Mouse (Mus musculus): ENCODE measurements around the gene Limd2. TPM values are rescaled to one million over a fixed set of nuclear protein-coding genes. Genes with fewer than 3 reads are reported as not detected.

Gene Limd2
- polyA plus RNA-seq, 1 experiment: 86.0 TPM

DNA sequence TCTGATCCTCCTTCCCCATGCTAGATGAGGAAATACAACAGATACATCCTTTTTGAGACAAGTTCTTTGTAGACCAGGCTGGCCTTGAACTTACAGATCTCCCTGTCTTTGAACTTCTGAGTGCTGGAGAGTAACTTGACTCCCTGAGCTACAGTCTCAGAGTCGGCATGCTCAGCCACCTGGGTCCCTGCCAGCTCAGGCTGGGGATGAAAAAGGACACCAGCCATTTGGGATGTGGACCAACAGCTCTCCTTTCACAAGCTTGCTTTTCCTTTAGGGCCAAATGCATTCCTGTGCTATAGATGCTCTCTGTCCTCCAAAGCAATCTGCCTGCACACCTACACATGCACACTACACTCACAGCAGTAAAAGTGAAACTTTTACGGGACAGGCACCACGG, 14.4 kb upstream of the Limd2 start:
- no peak overlapping the region for H3K4me3 ChIP-seq (ENCODE audit: insufficient read depth, low read length)
- peaks cover 6% of the 10 kb centered on the region for H3K4me1 ChIP-seq (ENCODE audit: control insufficient read depth, insufficient read depth, low read length)
- no peak for TF ChIP-seq POLR2A (IDR thresholded peaks at IDR 0.05; ENCODE audit: extremely low read depth, insufficient read depth, low read length)
- TF ChIP-seq CTCF (IDR thresholded peaks at IDR 0.05; ENCODE audit: extremely low read depth, insufficient read depth, low read length): no peak
- no peak overlapping the region for H3K27ac ChIP-seq (ENCODE audit: insufficient read depth, low read length)

DNA sequence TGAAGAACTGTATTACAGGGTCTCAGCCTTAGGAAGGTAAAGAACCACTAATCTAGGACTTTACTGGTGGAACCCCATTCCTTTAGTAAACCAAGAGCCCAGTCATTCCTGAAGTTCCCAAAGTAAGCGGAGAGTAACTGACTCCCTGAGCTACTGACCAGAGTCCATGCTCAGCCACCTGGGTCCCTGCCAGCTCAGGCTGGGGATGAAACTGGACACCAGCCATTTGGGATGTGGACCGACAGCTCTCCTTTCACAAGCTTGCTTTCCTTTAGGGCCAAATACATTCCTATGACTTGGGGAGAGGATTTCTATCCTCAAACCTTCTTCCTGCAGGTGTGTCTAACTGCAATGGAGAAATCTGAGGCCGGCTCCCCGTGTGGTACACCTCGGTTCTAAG, 13.7 kb upstream of the Limd2 start:
- H3K27ac ChIP-seq (ENCODE audit: insufficient read depth, low read length): no peak overlapping the region
- TF ChIP-seq POLR2A (IDR thresholded peaks at IDR 0.05; ENCODE audit: extremely low read depth, insufficient read depth, low read length) (no peak), CTCF (IDR thresholded peaks at IDR 0.05; ENCODE audit: extremely low read depth, insufficient read depth, low read length) (no peak)
- H3K4me3 ChIP-seq (ENCODE audit: insufficient read depth, low read length): no peak overlapping the region
- peaks cover 5% of the 10 kb centered on the region for H3K4me1 ChIP-seq (ENCODE audit: control insufficient read depth, insufficient read depth, low read length)

DNA sequence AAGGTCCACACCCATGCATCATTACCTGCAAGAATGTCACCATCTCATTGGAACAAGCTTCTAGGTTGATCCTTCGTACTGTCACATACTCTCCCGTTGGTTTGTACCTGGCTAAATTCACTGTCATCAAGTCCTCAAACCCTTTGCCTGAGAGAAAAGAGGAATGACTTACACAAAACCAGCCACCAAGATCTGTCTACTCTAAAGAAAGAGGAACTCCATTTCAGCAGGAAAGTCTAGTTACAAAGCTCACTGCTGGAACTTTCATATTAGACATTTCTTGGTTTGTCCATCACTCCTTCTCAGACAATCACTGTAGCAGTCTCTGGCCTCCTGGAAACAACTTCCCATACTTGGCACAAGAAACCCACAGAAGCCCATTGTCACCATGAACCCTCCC, 12.6 kb upstream of the Limd2 start:
- H3K27ac ChIP-seq (ENCODE audit: insufficient read depth, low read length): no peak overlapping the region
- no peak overlapping the region for H3K4me3 ChIP-seq (ENCODE audit: insufficient read depth, low read length)
- TF ChIP-seq CTCF (IDR thresholded peaks at IDR 0.05; ENCODE audit: extremely low read depth, insufficient read depth, low read length): no peak
- TF ChIP-seq POLR2A (IDR thresholded peaks at IDR 0.05; ENCODE audit: extremely low read depth, insufficient read depth, low read length): no peak
- peaks cover 1% of the 10 kb centered on the region; the same call in 1 of the 2 replicates for H3K4me1 ChIP-seq (ENCODE audit: control insufficient read depth, insufficient read depth, low read length)

DNA sequence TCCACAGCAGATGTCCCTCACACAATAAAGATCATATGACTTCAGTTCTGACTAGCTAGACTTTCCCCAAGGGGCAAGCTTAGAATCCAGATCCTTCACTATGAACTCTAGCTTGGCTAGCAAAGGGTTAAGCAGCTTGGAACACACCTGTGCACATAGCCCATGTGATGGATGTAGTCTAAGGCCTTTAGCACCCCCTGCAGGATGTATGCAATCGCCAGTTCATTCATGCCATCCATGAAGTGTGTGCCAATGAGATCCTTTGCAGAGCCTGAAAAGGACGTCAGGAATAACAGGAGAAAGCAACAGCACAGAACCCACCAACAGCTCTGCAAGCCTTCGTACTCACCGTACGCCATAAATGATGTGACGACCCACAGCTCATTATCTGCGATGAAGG, 10.1 kb upstream of the Limd2 start:
- Histone ChIP-seq H3K27ac (ENCODE audit: insufficient read depth, low read length) (no peak overlapping the region), H3K4me1 (ENCODE audit: control insufficient read depth, insufficient read depth, low read length) (peaks cover 1% of the 10 kb centered on the region; the same call in 1 of the 2 replicates), H3K4me3 (ENCODE audit: insufficient read depth, low read length) (no peak overlapping the region)
- no peak for TF ChIP-seq CTCF (IDR thresholded peaks at IDR 0.05; ENCODE audit: extremely low read depth, insufficient read depth, low read length)
- TF ChIP-seq POLR2A (IDR thresholded peaks at IDR 0.05; ENCODE audit: extremely low read depth, insufficient read depth, low read length): no peak

DNA sequence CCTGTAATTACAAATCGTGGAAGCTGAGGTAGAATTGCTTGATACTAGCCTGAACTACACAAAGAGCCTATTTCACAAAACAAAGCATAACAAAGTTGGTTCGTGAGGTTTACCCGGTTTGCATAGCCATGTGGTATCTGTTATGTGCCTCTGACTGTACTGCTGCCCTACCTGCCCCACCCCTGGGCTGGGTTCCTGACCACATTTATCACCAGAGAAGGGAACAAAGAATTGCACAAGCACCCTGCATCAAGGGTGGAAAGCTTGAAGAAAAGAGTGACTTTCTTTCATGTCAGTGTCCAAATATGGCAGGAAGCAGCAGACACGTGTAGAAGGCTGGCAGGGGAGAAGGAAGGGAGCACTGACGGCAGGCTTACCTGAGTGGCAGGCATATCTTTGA, 6.8 kb upstream of the Limd2 start:
- no peak overlapping the region for H3K4me3 ChIP-seq (ENCODE audit: insufficient read depth, low read length)

DNA sequence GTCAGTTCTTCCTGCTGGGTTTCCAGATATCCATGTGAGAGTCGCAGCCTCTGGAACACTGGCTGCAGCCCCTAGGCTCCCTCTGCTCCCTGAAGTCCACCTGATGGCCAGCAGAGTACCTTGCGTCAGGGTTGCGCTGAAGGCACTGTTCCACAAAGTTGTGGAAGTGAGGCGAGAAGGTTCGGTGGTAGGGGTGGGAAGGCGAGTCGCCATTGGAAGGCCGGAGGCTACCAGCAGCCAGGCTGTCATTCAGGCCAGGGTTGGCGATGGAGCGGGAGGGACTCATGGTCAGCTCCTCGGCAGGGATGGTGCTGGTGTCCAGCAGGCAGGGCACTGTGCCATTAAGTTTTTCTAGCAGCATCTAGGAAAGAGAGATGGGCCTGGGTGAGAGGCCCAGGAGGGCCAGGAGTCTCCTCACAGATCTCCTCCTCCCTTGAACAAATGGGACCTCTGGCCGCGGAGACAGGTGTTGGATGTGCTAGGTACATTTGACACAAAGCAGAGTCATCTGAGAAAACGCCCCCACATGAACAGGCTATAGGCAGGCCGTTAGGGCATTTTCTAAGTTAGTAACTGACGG, 4.0 kb upstream of the Limd2 start:
- no peak overlapping the region for H3K27ac ChIP-seq (ENCODE audit: insufficient read depth, low read length)
- no peak overlapping the region for H3K4me3 ChIP-seq (ENCODE audit: insufficient read depth, low read length)
- TF ChIP-seq POLR2A (IDR thresholded peaks at IDR 0.05; ENCODE audit: extremely low read depth, insufficient read depth, low read length) (no peak), CTCF (IDR thresholded peaks at IDR 0.05; ENCODE audit: extremely low read depth, insufficient read depth, low read length) (no peak)
- no peaks in the 10 kb centered on the region for H3K4me1 ChIP-seq (ENCODE audit: control insufficient read depth, insufficient read depth, low read length)

More for the DNA sequence above, 6.8 kb upstream of the Limd2 start:
- no peaks in the 10 kb centered on the region for H3K4me1 ChIP-seq (ENCODE audit: control insufficient read depth, insufficient read depth, low read length)
- H3K27ac ChIP-seq (ENCODE audit: insufficient read depth, low read length): no peak overlapping the region
- TF ChIP-seq CTCF (IDR thresholded peaks at IDR 0.05; ENCODE audit: extremely low read depth, insufficient read depth, low read length) (no peak), POLR2A (IDR thresholded peaks at IDR 0.05; ENCODE audit: extremely low read depth, insufficient read depth, low read length) (no peak)

DNA sequence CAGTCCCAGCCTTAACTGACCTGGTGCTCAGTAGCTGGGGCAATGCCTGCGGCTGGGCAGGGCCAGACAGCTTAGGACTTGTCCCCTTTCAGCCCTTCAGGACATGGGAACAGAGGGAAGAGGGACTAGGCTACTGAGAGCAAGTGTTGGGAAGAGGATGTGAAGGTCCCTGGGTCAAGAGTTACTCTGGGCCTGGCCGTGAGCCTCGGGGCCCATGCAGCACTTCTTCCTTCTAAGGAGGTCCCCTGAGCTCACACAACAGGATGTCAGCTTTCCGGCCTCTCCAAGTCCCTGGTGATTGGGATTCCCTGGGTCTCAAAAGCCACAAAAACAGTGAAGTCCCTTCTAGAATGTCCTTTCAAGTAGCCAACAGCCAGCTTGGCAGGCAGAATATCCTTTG, 2.9 kb upstream of the Limd2 start:
- no peaks in the 10 kb centered on the region for H3K4me1 ChIP-seq (ENCODE audit: control insufficient read depth, insufficient read depth, low read length)
- TF ChIP-seq CTCF (IDR thresholded peaks at IDR 0.05; ENCODE audit: extremely low read depth, insufficient read depth, low read length): no peak
- no peak for TF ChIP-seq POLR2A (IDR thresholded peaks at IDR 0.05; ENCODE audit: extremely low read depth, insufficient read depth, low read length)
- H3K4me3 ChIP-seq (ENCODE audit: insufficient read depth, low read length): no peak overlapping the region
- H3K27ac ChIP-seq (ENCODE audit: insufficient read depth, low read length): no peak overlapping the region

DNA sequence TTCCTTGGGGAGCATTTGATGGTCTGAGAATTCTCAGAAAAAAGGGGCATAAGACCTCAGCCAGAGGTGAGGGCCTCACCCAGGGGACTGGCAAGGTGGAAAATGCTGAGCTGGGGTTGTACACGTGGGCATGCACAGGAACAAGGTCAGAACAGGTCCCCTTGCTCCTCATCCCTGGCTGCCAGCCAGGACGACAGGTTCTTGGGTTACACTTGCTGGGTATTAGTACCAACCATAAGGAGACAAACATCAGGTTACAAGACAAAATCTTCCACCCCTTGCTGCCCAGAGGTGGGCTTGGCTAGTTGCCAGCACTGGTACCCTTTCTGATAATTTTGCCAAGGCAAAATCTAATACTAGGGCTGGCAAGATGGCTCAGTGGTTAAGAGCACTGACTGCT, 1.6 kb upstream of the Limd2 start:
- Histone ChIP-seq H3K27ac (ENCODE audit: insufficient read depth, low read length) (no peak overlapping the region), H3K4me1 (ENCODE audit: control insufficient read depth, insufficient read depth, low read length) (no peaks in the 10 kb centered on the region; the same call in 1 of the 2 replicates), H3K4me3 (ENCODE audit: insufficient read depth, low read length) (no peak overlapping the region)
- TF ChIP-seq CTCF (IDR thresholded peaks at IDR 0.05; ENCODE audit: extremely low read depth, insufficient read depth, low read length) (no peak), POLR2A (IDR thresholded peaks at IDR 0.05; ENCODE audit: extremely low read depth, insufficient read depth, low read length) (no peak)

DNA sequence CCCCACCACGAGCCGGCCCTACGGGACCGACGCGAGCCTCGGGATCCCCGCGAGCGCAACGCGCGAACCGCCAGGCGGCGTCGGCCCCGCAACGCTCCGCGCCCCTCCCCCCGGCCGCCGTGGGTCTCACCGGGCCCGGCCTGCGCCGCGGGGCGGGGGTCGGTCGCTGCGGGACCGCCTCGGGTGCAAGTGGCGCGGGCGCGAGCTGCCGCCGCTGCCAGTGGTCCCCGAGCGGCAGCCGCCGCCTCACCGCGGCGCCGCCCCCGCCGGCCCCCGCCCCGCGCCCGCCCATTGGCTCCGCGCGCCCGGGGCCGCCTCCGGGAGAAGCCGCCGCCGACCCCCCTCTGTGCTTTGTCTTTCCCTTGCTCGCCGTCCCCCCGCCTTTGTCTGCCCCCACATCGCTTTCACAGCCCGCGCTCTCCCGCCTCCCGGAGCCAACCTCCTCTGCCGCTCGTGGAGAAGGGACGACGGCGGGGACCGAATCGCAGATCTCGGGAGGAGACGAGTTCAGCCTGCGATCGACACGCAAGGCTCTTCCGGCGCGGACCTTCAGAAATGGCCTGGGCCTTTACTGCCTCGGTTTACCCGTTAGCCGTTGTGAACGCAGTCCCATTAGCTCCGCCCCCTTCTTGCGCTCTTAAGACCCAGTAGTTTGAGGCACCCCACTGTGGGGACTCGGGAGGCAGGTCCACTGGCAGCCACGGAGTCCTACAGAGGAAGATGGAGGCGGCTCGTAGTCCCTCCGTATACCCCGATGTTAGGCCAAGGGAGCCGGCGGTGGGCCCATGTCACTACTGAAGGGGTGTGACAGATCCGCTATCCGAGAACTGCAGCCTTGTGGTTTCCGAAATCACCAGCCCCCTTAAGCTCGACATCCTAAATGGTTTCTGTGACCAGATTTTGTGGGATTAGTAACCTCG, 479 bp downstream of the Limd2 start:
- peak overlapping the region; percentile 100 for H3K27ac ChIP-seq (ENCODE audit: insufficient read depth, low read length)
- TF ChIP-seq CTCF (IDR thresholded peaks at IDR 0.05; ENCODE audit: extremely low read depth, insufficient read depth, low read length): no peak
- TF ChIP-seq POLR2A (IDR thresholded peaks at IDR 0.05; ENCODE audit: extremely low read depth, insufficient read depth, low read length): peak; percentile 62
- no peaks in the 10 kb centered on the region; the same call in 1 of the 2 replicates for H3K4me1 ChIP-seq (ENCODE audit: control insufficient read depth, insufficient read depth, low read length)
- H3K4me3 ChIP-seq (ENCODE audit: insufficient read depth, low read length): peak overlapping the region; percentile 93
